Mouse (Mus musculus) spleen, adult 2 months (tissue): ENCODE measurements at regions not wholly inside any gene's neighbourhood (a gene's known extent, or its start where the extent isn't known, plus 50 kb on each side); places are given as distances from the start of the nearest gene placed in this dataset.

Experiments used
- DNase-seq, 2 experiments: peaks; one replicate each; pipeline versions ENCODE4 v3.0.0 to v3.0.0-alpha.2; 2012 to 2021; ENCODE audit warnings: low spot score in 2 of 2, low read depth in 1 of 2
- H3K27ac ChIP-seq: fragments of 200-500 bp; 2 replicates; pipeline ENCODE4 v1.5.1; 2012; ENCODE audit warnings: low read length, inconsistent platforms; ENCODE audit not compliant: insufficient read depth
- H3K27me3 ChIP-seq: fragments of 200-500 bp; 2 replicates; pipeline ENCODE4 v1.6.1; 2012; ENCODE audit warnings: mild to moderate bottlenecking, moderate library complexity, low read length, inconsistent platforms; ENCODE audit not compliant: control insufficient read depth, insufficient read depth
- H3K36me3 ChIP-seq: fragments of 200-500 bp; 2 replicates; pipeline ENCODE4 v1.6.1; 2012; ENCODE audit warnings: mild to moderate bottlenecking, low read length, inconsistent platforms; ENCODE audit not compliant: control insufficient read depth, insufficient read depth
- H3K4me1 ChIP-seq: fragments of 200-500 bp; 2 replicates; pipeline ENCODE4 v1.6.1; 2011; ENCODE audit warnings: inconsistent platforms; ENCODE audit not compliant: control insufficient read depth, insufficient read depth, insufficient read length
- H3K4me3 ChIP-seq: fragments of 200-500 bp; 2 replicates; pipeline ENCODE4 v1.5.1; 2011; ENCODE audit warnings: mild to moderate bottlenecking, inconsistent platforms; ENCODE audit not compliant: insufficient read depth, insufficient read length; ENCODE audit errors: extremely low read depth
- CTCF ChIP-seq: fragments of 200-500 bp; IDR thresholded peaks from 2 replicates; pipeline ENCODE4 v1.5.1; 2011; ENCODE audit warnings: mild to moderate bottlenecking, inconsistent platforms; ENCODE audit not compliant: insufficient read depth, insufficient read length, insufficient replicate concordance; ENCODE audit errors: extremely low read depth
- POLR2A ChIP-seq: fragments of 200-500 bp; IDR thresholded peaks from 2 replicates; pipeline ENCODE4 v1.6.1; 2011; ENCODE audit warnings: low read depth, low read length, inconsistent platforms
- WGBS: fragments of 180-500 bp; shearing (Covaris S2); methylation state at CpG from one replicate; pipeline ENCODE4 v1.1.7; 2018; 5-methylcytosine and 5-hydroxymethylcytosine counted together

DNA sequence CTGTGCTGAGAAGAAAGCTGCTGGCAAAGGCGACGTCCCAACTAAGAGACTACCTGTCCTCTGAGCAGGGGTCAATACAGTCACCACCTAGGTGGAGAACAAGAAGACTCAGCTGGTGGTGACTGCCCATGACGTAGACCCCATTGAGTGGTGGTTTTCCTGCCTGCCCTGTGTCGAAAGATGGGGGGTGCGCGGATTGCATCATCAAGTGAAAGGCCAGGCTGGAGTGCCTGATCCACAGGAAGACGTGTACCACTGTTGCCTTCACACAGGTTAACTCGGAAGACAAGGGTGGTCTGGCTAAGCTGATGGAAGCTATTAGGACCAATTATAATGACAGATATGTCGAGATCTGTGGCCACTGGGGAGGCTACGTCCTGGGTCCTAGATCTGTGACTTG is 80.3 kb downstream of the Snrpe start:
- H3K36me3 ChIP-seq, result no peaks in the 10 kb centered on the region
- H3K4me3 ChIP-seq, result no peak overlapping the region
- TF ChIP-seq POLR2A (no peak), CTCF (no peak)
- 83% methylated on average over 10 of the region's 10 CpGs for WGBS
- no peak for DNase-seq
- no peaks in the 10 kb centered on the region for H3K27me3 ChIP-seq
- H3K4me1 ChIP-seq, result no peaks in the 10 kb centered on the region
- H3K27ac ChIP-seq, result no peak overlapping the region

DNA sequence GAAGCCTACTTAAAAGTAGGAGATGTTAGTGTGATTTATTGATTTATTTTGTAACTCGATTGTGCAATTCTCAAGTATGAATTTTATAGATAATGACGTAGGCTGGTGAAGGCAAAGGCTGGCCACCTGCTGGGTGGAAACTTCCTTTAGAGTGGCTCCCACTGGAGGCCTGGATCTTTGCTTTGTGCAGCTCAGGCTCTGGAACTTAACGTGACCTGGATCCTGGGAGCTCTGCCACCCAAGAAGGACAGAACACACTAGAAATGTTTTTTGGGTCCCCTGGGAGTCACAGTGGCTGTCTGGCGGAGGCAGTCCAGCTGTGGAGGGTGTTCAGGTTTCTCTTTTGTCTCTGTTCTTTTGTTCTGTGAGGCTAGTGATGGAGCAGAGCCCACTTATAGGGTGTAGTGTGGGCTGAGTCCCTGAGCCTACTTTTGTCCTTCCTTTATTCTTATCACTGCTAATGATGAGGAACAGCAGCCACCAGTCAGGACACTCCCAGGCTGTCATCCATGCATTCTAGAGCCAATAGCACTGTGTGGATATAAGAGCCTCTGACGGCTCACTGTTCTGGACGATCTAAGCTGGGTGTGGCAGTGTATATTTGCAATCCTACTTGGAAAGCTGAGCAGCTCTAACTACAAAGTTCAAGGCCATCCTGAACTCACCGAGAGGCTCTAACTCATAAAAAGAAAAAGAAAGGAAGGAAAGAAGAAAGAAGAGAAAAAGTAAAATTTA is 82.3 kb downstream of the Snrpe start:
- Histone ChIP-seq H3K27ac (no peak overlapping the region), H3K4me1 (no peaks in the 10 kb centered on the region), H3K36me3 (no peaks in the 10 kb centered on the region), H3K27me3 (no peaks in the 10 kb centered on the region), H3K4me3 (no peak overlapping the region)
- WGBS, result 76% methylated on average over 7 of the region's 7 CpGs
- DNase-seq, result no peak
- TF ChIP-seq CTCF (no peak), POLR2A (no peak)

DNA sequence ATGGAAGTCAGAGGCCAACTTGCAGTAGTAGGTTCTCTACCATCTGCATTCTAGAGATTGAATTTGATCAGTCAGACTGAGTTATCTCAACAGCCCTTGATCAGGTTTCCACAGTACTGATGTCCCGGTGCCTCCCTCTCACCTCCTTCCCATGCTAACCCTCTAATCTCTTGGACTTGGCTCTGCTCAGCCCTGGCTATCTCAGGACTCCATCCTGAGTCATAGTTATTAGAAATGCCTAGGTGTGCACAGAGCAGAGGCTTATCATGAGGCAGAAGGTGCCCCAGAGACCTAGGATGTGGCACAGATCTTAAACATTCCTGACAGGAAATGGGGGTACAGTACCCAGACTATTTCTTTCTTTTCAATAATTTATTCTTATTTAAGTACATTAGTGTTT is 87.3 kb downstream of the Snrpe start:
- Histone ChIP-seq H3K4me1 (no peaks in the 10 kb centered on the region), H3K27ac (no peak overlapping the region), H3K36me3 (no peaks in the 10 kb centered on the region), H3K27me3 (no peaks in the 10 kb centered on the region), H3K4me3 (no peak overlapping the region)
- no peak for TF ChIP-seq CTCF
- no peak for TF ChIP-seq POLR2A
- 93% methylated on average over 1 of the region's 1 CpGs for WGBS
- DNase-seq, result no peak

DNA sequence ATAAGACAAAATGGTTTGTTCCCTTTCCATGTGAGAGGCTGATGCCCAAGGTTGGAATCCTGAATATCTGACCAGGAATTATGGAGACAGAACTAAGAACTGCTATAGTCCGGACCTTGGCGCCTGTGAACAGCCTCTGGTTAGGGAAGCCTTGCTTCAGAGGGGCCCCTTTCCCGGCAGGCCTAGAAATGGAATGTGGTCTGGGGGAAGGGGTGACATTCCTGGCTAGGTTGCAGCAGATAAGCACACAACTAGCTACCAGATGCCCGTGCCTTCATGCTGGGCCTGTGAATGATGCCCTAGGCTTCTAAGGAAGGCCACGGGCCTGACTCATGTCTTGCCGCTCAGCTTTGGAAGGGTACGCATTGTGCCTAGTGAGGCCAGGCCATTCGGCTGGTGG is 89.4 kb downstream of the Snrpe start:
- TF ChIP-seq CTCF, result no peak
- TF ChIP-seq POLR2A, result no peak
- Histone ChIP-seq H3K27ac (no peak overlapping the region), H3K36me3 (no peaks in the 10 kb centered on the region), H3K4me1 (no peaks in the 10 kb centered on the region), H3K4me3 (no peak overlapping the region), H3K27me3 (no peaks in the 10 kb centered on the region)
- WGBS, result 88% methylated on average over 8 of the region's 8 CpGs
- no peak for DNase-seq

DNA sequence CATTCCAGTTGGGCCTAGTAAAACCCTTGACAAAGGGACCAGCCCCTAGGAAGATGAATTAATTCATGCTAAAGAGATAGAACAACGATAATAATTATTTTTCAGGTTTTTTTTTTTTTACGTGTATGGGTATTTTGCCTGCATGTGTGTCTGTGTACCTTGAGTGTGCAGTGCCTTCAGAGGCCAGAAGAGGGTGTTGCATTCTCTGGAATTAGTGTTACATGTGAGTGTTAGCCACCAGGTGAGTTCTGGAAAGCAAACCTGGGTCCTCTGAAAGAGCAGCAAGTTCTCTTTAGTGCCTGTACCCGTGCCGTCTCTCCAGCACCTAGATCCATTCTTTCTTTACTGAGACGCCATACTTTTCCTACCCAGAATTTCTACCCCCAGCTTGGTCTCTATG is 92.8 kb upstream of the Sox13 start:
- TF ChIP-seq POLR2A (no peak), CTCF (no peak)
- no peaks in the 10 kb centered on the region for H3K27me3 ChIP-seq
- H3K4me1 ChIP-seq, result no peaks in the 10 kb centered on the region
- no peak overlapping the region for H3K4me3 ChIP-seq
- no peaks in the 10 kb centered on the region for H3K36me3 ChIP-seq
- WGBS, result 95% methylated on average over 5 of the region's 5 CpGs
- H3K27ac ChIP-seq, result no peak overlapping the region
- DNase-seq, result no peak

DNA sequence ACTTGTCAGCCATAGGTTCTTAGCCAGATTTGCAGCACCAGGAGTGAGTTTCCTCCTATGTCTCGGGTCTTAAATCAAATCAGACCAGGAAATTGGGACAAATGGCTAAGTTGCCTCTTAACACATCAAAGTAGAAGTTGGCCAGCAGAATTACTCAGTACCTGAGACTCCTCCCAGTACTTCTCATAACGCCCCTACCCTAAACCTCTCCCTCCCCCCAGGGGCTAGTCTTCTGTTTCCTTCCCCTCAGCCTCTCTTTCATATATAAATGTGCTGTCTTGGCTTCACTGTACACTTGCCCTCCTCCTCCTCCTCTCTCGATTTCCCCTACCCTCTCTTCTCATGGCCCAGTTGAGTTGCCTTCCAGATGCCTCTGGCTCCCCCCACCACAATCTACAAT is 79.9 kb upstream of the Sox13 start:
- Histone ChIP-seq H3K27ac (no peak overlapping the region), H3K4me3 (no peak overlapping the region), H3K27me3 (no peaks in the 10 kb centered on the region), H3K4me1 (no peaks in the 10 kb centered on the region), H3K36me3 (no peaks in the 10 kb centered on the region)
- no peak for TF ChIP-seq CTCF
- no peak for TF ChIP-seq POLR2A
- no peak for DNase-seq
- 35% methylated on average over 3 of the region's 3 CpGs for WGBS

DNA sequence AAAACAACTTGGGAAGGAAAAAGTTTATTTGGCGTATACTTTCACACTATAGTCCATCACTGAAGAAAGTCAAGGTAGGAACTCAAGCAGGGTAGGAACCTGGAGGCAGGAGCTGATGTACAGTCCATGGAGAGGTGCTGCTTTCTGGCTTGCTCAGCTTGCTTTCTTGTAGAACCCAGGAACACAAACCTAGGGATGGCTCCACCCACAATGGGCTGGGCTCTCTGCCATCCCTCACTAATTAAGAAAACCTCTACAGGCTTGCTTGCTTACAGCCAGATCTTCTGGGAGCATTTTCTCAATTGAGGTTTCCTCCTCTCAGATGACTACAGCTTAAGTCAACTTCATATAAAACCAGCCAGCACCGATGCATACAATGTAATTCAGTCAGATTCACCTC is 79.2 kb upstream of the Sox13 start:
- 85% methylated on average over 2 of the region's 2 CpGs for WGBS
- Histone ChIP-seq H3K4me3 (no peak overlapping the region), H3K4me1 (no peaks in the 10 kb centered on the region)

More for the DNA sequence above, 79.2 kb upstream of the Sox13 start:
- H3K27ac ChIP-seq, result no peak overlapping the region
- TF ChIP-seq CTCF (no peak), POLR2A (no peak)
- no peaks in the 10 kb centered on the region for H3K36me3 ChIP-seq
- DNase-seq, result no peak
- H3K27me3 ChIP-seq, result no peaks in the 10 kb centered on the region
